Mouse (Mus musculus) layer of hippocampus, adult 2 months (tissue): ENCODE measurements at regions not wholly inside any gene's neighbourhood (a gene's known extent, or its start where the extent isn't known, plus 50 kb on each side); places are given as distances from the start of the nearest gene placed in this dataset.
"Not testable (repeated sequence)": the region's sequence is repeated elsewhere in the genome, so short reads cannot be mapped to it uniquely, and the experiment has no call there.

ENCODE experiments used
- DNase-seq, 2 experiments: peaks; one replicate each; pipeline ENCODE4 v3.0.0; 2022; ENCODE audit warnings: low spot score in 2 of 2
- H3K27ac ChIP-seq: fragments of 200-600 bp; 2 replicates; pipeline ENCODE4 v1.8.1; 2022
- H3K4me3 ChIP-seq: fragments of 200-600 bp; 2 replicates; pipeline ENCODE4 v1.8.1; 2022; ENCODE audit warnings: mild to moderate bottlenecking
- CTCF ChIP-seq: fragments of 200-600 bp; conservative IDR thresholded peaks from 2 replicates; pipeline ENCODE4 v1.8.1; 2022; ENCODE audit warnings: antibody characterized with exemption, mild to moderate bottlenecking, moderate library complexity

GRCm38 (mm10) chrX:79760887-79761286, 89.7 kb upstream of the Mageb16 start:
- H3K4me3 ChIP-seq: no peak overlapping the region
- peak; percentile 68 for TF ChIP-seq CTCF
- H3K27ac ChIP-seq: no peak overlapping the region
- DNase-seq: peak in 1 of 2 experiments; percentile 12

DNA sequence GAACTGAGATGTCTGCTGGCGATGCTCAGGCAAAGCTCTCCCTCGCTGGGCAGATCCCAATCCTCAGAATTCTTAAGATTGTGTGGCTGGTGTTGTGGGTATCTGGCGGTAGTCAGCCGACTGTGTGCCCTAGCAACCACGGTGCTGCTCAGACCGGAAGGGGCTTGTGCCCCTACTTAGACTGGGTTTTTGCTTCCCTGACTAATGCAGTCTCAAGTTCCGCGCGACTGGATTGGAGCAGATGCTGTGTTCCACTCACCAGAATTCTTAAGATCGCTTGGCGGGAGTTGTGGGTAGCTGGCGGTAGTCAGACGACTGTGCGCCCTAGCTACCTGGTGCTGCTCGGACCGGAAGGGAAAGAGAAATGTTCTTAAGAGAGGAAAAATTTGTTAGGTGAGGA, 87.4 kb upstream of the Mageb16 start:
- not testable (repeated sequence) for DNase-seq, H3K4me3 ChIP-seq, H3K27ac ChIP-seq
